Mouse (Mus musculus) embryonic facial prominence, embryonic 11.5 days (tissue): ENCODE measurements around the gene 1700015G11Rik. TPM values are rescaled to one million over a fixed set of nuclear protein-coding genes. Genes with fewer than 3 reads are reported as not detected.
A peak's percentile ranks its signal among the peaks of the same experiment; 100 is the strongest.

Experiments used
- ATAC-seq: fragments of 200-750 bp; cut with Nextera tagmentation; replicated peaks from 2 replicates; pipeline ENCODE4 v1.8.0; 2017; ENCODE audit warnings: low read depth; ENCODE audit not compliant: insufficient number of reproducible peaks, low FRiP score, low TSS enrichment
- DNase-seq: peaks from one replicate; pipeline ENCODE4 v3.0.0-alpha.2; 2015; ENCODE audit warnings: low spot score
- H3K27ac ChIP-seq: fragments of 300-500 bp; sonication (generic); replicated peaks from 2 replicates; pipeline ENCODE4 v1.5.1; 2014; ENCODE audit warnings: mild to moderate bottlenecking, low read depth, low read length, control low read depth
- H3K27me3 ChIP-seq: fragments of 300-500 bp; sonication (generic); 2 replicates; pipeline ENCODE4 v1.6.1; 2014; ENCODE audit warnings: mild to moderate bottlenecking, low read length, moderate library complexity, mixed read lengths; ENCODE audit not compliant: control insufficient read depth, insufficient read depth
- H3K36me3 ChIP-seq: fragments of 300-500 bp; sonication (generic); replicated peaks from 2 replicates; pipeline ENCODE4 v1.6.1; 2014; ENCODE audit warnings: low read depth, mild to moderate bottlenecking, low read length, moderate library complexity, mixed read lengths; ENCODE audit not compliant: control insufficient read depth, insufficient read depth
- H3K4me1 ChIP-seq: fragments of 300-500 bp; sonication (generic); 2 replicates; pipeline ENCODE4 v1.6.1; 2014; ENCODE audit warnings: low read length, mixed read lengths; ENCODE audit not compliant: control insufficient read depth, insufficient read depth
- H3K4me2 ChIP-seq: fragments of 300-500 bp; sonication (generic); 2 replicates; pipeline ENCODE4 v1.6.1; 2014; ENCODE audit warnings: low read depth, mild to moderate bottlenecking, control low read depth, low read length, moderate library complexity
- H3K4me3 ChIP-seq: fragments of 300-500 bp; sonication (generic); 2 replicates; pipeline ENCODE4 v1.5.1; 2014; ENCODE audit warnings: low read depth, low read length, control low read depth
- H3K9ac ChIP-seq: fragments of 300-500 bp; sonication (generic); replicated peaks from 2 replicates; pipeline ENCODE4 v1.6.1; 2014; ENCODE audit warnings: mild to moderate bottlenecking, control low read depth, low read length
- H3K9me3 ChIP-seq: fragments of 300-500 bp; sonication (generic); replicated peaks from 2 replicates; pipeline ENCODE4 v1.6.1; 2016; ENCODE audit warnings: mild to moderate bottlenecking, low read length, inconsistent platforms, mixed read lengths; ENCODE audit not compliant: control insufficient read depth
- WGBS: fragments of 180-500 bp; shearing (Covaris S2); extraction: QIAGEN DNeasy Blood & Tissue Kit; methylation state at CpG from one replicate; pipeline ENCODE4 v1.1.7; 2014; 5-methylcytosine and 5-hydroxymethylcytosine counted together
- polyA plus RNA-seq: library from polyadenylated mRNA; unstranded; fragments of >200 nt; fragmentation: Nextera tagmentation; extraction: Ambion mirVana; gene quantifications from 2 replicates; pipeline ENCODE4 v1.2.1, GENCODE M21; 2014

The 1700015G11Rik gene
- polyA plus RNA-seq, result not detected in 2 replicates

DNA sequence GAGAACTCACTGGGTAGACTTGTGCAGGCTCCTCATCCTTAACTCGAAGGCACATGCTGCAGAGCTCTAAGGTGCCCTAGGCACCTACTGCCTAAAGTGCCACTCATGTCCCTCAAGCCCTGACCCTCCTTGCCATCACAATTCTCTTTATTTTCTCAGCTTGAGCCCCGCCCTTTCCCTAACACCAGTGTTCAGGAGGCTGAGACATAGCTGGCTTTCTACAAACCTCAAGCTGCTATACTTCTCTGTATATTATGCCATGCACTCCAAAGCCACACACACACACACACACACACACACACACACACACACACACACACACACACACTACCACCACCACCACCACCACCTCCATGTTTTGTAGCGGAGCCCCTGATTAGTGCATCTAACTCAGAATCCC is at the start of gene 1700015G11Rik:
Gene 1700015G11Rik, minus strand, starts transcription at position 101 of the 400 bp plus-strand sequence.
- H3K36me3 ChIP-seq, result no peaks in the 10 kb centered on the region
- H3K4me3 ChIP-seq, result no peak within 1 kb of the TSS
- no peak within 1 kb of the TSS for H3K27ac ChIP-seq
- H3K4me2 ChIP-seq, result no peak within 1 kb of the TSS
- H3K9ac ChIP-seq, result no peak within 1 kb of the TSS
- ATAC-seq (no peak), DNase-seq (no peak)
- H3K27me3 ChIP-seq, result no peaks in the 10 kb centered on the region
- H3K9me3 ChIP-seq, result no peaks in the 10 kb centered on the region
- WGBS, result 80% methylated on average over 3 of the region's 3 CpGs
- no peaks in the 10 kb centered on the region for H3K4me1 ChIP-seq

- no peak overlapping the region for H3K27ac ChIP-seq
- no peaks in the 10 kb centered on the region for H3K27me3 ChIP-seq
- 76% methylated on average over 2 of the region's 2 CpGs for WGBS
- no peak overlapping the region for H3K9ac ChIP-seq
- no peak overlapping the region for H3K4me2 ChIP-seq
- ATAC-seq, result no peak
- H3K4me1 ChIP-seq, result no peaks in the 10 kb centered on the region
- no peaks in the 10 kb centered on the region for H3K36me3 ChIP-seq
- no peak for DNase-seq
- no peak overlapping the region for H3K4me3 ChIP-seq
- H3K9me3 ChIP-seq, result no peaks in the 10 kb centered on the region
Observed at GRCm38 (mm10) chr7:52056954-52057353, 41.4 kb upstream of the 1700015G11Rik start.

DNA sequence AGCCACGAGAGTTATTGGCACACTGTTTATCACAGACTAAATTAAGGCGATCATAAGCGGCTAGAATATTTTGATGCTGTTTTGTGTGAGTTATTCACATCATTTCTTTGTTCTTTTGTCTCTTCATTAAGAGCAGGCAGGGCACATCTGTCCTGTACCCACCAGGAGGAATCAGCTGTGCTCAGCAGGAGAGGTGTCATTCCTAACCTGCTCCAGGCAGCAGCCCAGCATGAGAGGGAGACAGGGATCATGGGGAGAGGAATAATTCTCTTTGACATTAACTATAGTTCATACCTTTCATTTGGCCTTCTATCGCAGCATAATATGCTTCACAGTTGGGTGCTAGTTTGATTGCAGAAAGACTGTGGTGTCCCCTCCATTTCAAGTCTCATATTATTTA is 40.7 kb upstream of the 1700015G11Rik start:
- no peaks in the 10 kb centered on the region for H3K36me3 ChIP-seq
- 73% methylated on average over 4 of the region's 4 CpGs for WGBS
- no peak overlapping the region for H3K4me2 ChIP-seq
- no peak overlapping the region for H3K9ac ChIP-seq
- no peak overlapping the region for H3K27ac ChIP-seq
- H3K4me3 ChIP-seq, result no peak overlapping the region
- H3K9me3 ChIP-seq, result no peaks in the 10 kb centered on the region
- DNase-seq (no peak), ATAC-seq (no peak)
- H3K27me3 ChIP-seq, result no peaks in the 10 kb centered on the region
- H3K4me1 ChIP-seq, result no peaks in the 10 kb centered on the region

DNA sequence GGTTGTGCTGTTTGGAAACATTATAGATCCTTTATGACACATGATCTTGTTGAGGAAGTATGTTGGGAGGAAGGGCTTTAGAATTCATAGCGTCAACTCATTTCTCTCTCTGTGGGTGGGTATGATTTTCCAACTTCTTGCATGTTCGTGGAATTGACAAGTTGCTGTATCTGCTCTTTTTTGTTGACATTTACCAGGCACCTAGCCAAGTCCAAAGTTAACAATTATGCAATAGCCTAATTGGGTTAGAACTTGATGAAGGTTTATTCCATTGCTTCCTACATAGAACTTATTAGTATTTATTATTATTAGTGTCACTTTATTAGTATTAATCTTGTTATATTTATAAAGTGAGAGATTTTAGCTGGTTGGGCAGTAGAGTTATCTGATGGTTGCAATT is 40.3 kb upstream of the 1700015G11Rik start:
- DNase-seq (no peak), ATAC-seq (no peak)
- Histone ChIP-seq H3K27me3 (no peaks in the 10 kb centered on the region), H3K4me2 (no peak overlapping the region), H3K4me1 (no peaks in the 10 kb centered on the region), H3K36me3 (no peaks in the 10 kb centered on the region), H3K9ac (no peak overlapping the region), H3K9me3 (no peaks in the 10 kb centered on the region), H3K4me3 (no peak overlapping the region), H3K27ac (no peak overlapping the region)
- 77% methylated on average over 2 of the region's 2 CpGs for WGBS

DNA sequence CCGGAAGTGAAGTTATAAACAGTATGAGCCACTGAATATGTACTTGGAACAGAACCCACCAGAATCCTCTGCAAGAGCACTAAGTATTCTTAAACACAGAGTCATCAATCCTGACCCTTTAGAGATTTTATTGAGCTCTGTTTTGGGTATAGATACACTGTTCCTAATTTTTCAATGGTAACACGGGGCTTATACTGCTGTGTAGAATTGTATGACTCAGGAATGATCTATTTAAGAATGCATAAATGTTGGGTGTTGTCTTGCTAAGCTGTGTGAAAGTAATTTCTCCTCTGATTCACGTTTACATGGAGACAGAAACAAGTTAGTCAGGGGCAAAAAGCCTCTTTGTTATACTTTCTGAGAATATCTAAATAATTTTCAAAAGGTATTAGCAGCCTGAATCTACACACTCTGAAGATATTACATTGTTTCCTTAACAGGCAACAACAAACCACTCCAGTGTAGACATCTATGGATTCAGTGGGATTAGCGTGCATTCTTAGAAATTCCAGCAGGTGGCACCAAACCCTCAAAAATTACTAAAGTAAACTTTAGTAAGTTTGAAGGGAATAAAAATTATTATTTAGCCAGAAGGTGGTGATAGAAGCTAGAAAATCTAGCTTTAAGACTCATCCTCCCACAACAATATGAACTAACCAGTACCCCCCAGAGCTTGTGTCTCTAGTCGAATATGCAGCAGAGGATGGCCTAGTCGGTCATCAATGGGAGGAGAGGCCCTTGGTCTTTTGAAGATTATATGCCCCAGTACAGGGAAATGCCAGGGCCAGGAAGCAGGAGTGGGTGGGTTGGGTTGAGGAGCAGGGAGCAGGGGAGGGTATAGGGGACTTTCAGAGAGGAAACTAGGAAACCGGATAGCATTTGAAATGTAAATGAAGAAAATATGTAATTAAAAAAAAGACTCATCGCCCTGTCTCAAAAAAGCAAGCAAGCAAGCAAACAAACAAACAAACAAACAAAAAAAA is 22.4 kb upstream of the 1700015G11Rik start:
- Histone ChIP-seq H3K9ac (no peak overlapping the region), H3K36me3 (no peaks in the 10 kb centered on the region), H3K4me1 (no peaks in the 10 kb centered on the region), H3K4me3 (no peak overlapping the region), H3K27ac (no peak overlapping the region), H3K9me3 (no peaks in the 10 kb centered on the region), H3K4me2 (no peak overlapping the region), H3K27me3 (no peaks in the 10 kb centered on the region)
- WGBS, result 50% methylated on average over 8 of the region's 8 CpGs
- DNase-seq (peak; percentile 76), ATAC-seq (no peak)

DNA sequence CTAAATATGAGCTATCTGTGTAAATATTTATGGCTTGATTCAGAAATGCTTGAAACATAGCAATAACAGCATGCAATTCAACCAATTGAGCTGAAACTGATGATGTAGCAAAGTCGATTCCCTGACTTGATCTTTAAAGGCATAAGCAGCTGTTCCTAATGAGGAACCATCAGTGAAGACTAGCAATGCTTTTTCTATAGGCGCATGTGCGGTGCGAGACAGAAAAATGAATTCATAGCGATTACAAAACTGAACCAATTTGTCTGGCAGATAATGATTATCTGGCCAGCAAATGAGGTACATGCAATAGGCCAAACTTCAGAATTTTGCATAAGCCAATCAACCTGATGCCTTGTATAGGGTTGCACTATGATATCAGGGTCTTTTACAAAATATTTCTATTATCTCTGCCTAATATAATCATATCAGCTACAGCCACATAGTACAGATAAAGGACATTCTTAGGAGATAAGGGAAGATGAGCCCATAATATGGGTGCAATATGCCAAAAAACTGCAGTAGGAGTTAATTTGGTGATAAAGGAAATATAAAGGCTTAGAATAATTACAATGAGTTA is 8.6 kb upstream of the 1700015G11Rik start:
- H3K4me2 ChIP-seq, result no peak overlapping the region
- H3K9ac ChIP-seq, result no peak overlapping the region
- WGBS, result 89% methylated on average over 5 of the region's 5 CpGs
- ATAC-seq (no peak), DNase-seq (no peak)
- no peaks in the 10 kb centered on the region for H3K27me3 ChIP-seq
- no peaks in the 10 kb centered on the region for H3K36me3 ChIP-seq
- H3K27ac ChIP-seq, result no peak overlapping the region
- no peaks in the 10 kb centered on the region for H3K9me3 ChIP-seq
- H3K4me3 ChIP-seq, result no peak overlapping the region
- no peaks in the 10 kb centered on the region for H3K4me1 ChIP-seq

- no peak overlapping the region for H3K4me3 ChIP-seq
- no peak overlapping the region for H3K9ac ChIP-seq
- H3K4me1 ChIP-seq, result no peaks in the 10 kb centered on the region
- no peak overlapping the region for H3K4me2 ChIP-seq
- DNase-seq (no peak), ATAC-seq (no peak)
- no peak overlapping the region for H3K27ac ChIP-seq
- WGBS, result 84% methylated on average over 4 of the region's 4 CpGs
- H3K9me3 ChIP-seq, result no peaks in the 10 kb centered on the region
- H3K27me3 ChIP-seq, result no peaks in the 10 kb centered on the region
- H3K36me3 ChIP-seq, result no peaks in the 10 kb centered on the region
Observed at GRCm38 (mm10) chr7:52022039-52022438, 6.5 kb upstream of the 1700015G11Rik start.

- Histone ChIP-seq H3K4me3 (no peak overlapping the region), H3K9ac (no peak overlapping the region), H3K36me3 (no peaks in the 10 kb centered on the region), H3K9me3 (no peaks in the 10 kb centered on the region), H3K4me2 (no peak overlapping the region), H3K4me1 (no peaks in the 10 kb centered on the region), H3K27ac (no peak overlapping the region), H3K27me3 (no peaks in the 10 kb centered on the region)
- no peak for ATAC-seq
- no peak for DNase-seq
- WGBS, result 95% methylated on average over 1 of the region's 1 CpGs
Observed at GRCm38 (mm10) chr7:52015180-52015579, 348 bp downstream of the 1700015G11Rik start.
